Mouse (Mus musculus): ENCODE data around the gene Hps6. TPM values are rescaled to one million over a fixed set of nuclear protein-coding genes. Genes with fewer than 3 reads are reported as not detected.

Gene Hps6
- polyA plus RNA-seq, 1 experiment from 2014 or later, result 4.1 TPM

DNA sequence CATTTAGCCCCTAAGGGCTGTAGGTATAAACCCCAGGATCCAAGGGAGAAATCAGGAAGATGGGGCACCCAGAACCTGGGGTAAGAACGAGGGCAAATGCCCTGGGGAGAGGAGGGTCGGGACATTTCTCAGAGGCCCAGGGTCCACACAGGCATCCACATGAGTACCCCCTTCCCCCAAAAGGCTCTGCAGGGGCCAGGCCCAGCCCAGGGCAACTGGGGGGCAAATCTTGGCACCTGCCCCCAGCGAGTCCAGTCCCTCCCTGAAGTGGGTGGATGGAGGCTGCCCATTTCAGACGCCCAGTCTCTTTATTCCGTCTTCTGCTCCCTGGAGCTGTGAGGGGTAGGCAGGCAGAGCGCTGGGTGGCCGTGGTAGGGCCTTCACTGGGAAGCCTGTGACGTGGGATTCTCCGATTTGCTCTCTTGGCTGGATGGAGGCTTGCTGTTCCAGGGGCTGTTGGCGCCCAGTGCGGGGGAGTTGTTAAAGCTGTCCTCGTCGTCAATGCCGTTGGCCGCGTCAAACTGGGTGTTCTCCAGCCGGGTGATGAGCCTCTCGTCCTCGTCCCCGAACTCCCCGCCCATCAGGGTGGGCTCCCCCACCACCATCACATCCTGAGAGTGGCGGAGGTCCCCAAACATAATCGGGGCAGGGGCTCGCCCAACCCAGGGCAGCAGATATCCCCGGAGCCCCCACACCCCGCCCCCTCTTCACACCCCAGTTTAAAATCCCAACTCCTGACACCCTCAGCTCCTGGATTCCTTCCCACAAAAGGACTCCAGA lies 29.6 kb downstream of the Hps6 start:
- no peak overlapping the region for H3K4me2 ChIP-seq (replicated peaks; ENCODE audit: low read depth, low read length)
- H3K4me3 ChIP-seq (ENCODE audit: low read depth, low read length), result no peak overlapping the region
- H3K27me3 ChIP-seq (ENCODE audit: control insufficient read depth, insufficient read depth, low read length), result no peaks in the 10 kb centered on the region
- H3K27ac ChIP-seq (ENCODE audit: low read length), result no peak overlapping the region
- H3K36me3 ChIP-seq (ENCODE audit: control insufficient read depth, insufficient read depth, low read length), result peaks cover 58% of the 10 kb centered on the region
- no peaks in the 10 kb centered on the region for H3K9me3 ChIP-seq (ENCODE audit: control insufficient read depth, low read depth, low read length)
- peaks cover 16% of the 10 kb centered on the region for H3K4me1 ChIP-seq (ENCODE audit: control insufficient read depth, insufficient read depth, low read length)
- ATAC-seq (ENCODE audit: insufficient number of reproducible peaks, insufficient read depth, low FRiP score, low read depth), result no peak
- WGBS, result 83% methylated on average over 26 of the region's 26 CpGs
- H3K9ac ChIP-seq (replicated peaks; ENCODE audit: low read depth, low read length), result no peak overlapping the region

DNA sequence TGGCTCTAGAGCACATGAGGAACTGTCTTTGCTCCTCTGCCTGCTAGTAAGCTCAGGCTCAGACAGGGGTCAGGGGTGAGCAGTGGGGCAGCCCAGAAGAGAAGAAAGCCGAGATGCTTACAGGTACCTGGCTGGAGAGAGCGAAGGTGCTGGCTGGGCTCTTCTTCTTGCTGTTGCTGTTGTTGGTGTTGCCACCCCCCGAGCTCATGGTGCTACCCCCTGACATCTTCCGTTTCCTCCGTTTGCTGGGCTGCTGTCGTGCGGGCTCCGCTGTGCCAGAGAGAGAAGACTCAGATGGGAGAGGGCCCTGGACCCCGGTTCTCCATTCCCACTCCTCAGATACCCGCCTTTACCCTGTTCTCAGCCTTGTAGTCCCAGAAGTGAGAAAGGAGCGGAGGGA lies 30.6 kb downstream of the Hps6 start:
- ATAC-seq (ENCODE audit: insufficient number of reproducible peaks, insufficient read depth, low FRiP score, low read depth), result no peak

DNA sequence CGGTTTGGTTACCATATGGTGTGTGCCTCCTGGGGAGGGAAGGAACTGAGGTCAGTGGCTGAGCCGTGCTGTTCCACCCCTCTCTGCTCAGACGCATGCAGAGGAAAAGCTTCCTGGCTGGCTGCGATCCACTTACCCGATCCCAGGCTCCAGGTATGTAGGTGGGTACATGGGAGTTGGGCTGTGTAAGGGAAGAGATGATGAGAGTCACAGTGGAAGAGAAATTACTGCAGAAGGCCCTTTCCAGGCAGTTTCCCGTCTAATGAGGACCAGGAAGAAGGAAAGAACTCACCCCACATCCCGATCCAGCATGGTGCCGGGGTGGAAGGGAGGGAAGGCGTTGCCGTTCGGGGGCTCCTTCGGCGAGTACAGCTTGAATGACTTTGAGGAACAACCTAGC lies 32.7 kb downstream of the Hps6 start:
- no peaks in the 10 kb centered on the region for H3K9me3 ChIP-seq (ENCODE audit: control insufficient read depth, low read depth, low read length)
- H3K36me3 ChIP-seq (ENCODE audit: control insufficient read depth, insufficient read depth, low read length), result peaks cover 56% of the 10 kb centered on the region
- no peak overlapping the region for H3K4me2 ChIP-seq (replicated peaks; ENCODE audit: low read depth, low read length)

More for the DNA sequence above, 30.6 kb downstream of the Hps6 start:
- Histone ChIP-seq H3K9me3 (ENCODE audit: control insufficient read depth, low read depth, low read length) (no peaks in the 10 kb centered on the region), H3K27me3 (ENCODE audit: control insufficient read depth, insufficient read depth, low read length) (no peaks in the 10 kb centered on the region), H3K9ac (replicated peaks; ENCODE audit: low read depth, low read length) (no peak overlapping the region), H3K4me3 (ENCODE audit: low read depth, low read length) (no peak overlapping the region), H3K4me1 (ENCODE audit: control insufficient read depth, insufficient read depth, low read length) (peaks cover 17% of the 10 kb centered on the region), H3K36me3 (ENCODE audit: control insufficient read depth, insufficient read depth, low read length) (peaks cover 58% of the 10 kb centered on the region), H3K4me2 (replicated peaks; ENCODE audit: low read depth, low read length) (no peak overlapping the region), H3K27ac (ENCODE audit: low read length) (no peak overlapping the region)
- WGBS, result 93% methylated on average over 11 of the region's 11 CpGs

DNA sequence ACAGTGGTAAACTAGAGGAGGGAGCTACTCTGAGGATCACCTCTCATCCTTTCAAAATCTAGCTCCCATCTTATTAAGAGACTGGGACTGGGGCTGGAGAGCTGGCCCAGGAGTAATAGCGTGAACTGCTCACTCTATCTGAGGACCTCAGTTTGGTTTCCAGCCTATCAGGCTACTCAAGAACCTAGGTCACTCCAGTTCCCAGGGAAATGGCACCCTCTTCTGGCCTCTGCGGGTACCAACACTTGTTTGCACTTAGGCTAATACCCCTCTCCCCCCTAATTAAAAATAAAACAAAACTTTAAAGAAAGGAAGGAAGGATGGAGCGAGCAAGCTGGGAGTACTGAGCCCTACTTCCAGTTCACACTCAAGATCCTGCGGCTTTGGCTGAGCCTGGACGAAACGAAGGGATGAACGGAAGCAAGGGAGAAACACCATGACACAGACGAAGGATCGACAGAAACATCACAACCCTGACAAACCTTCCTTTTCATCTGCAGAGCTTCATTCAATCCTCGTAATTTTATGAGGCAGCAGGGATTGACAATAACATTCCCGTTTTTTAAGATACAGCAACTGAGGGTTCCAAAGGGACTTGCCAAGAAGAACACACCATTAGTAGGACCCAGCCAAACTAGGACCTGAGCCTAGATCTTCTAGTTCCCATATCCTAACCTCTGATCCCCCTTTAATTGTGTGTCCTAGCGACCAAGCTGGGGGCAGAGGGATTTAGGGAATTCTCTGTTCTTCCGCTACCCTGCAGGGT lies 33.4 kb downstream of the Hps6 start:
- no peaks in the 10 kb centered on the region for H3K9me3 ChIP-seq (ENCODE audit: control insufficient read depth, low read depth, low read length)
- WGBS, result 71% methylated on average over 13 of the region's 13 CpGs
- no peak for ATAC-seq (ENCODE audit: insufficient number of reproducible peaks, insufficient read depth, low FRiP score, low read depth)
- H3K36me3 ChIP-seq (ENCODE audit: control insufficient read depth, insufficient read depth, low read length), result peaks cover 51% of the 10 kb centered on the region
- peaks cover 37% of the 10 kb centered on the region for H3K4me1 ChIP-seq (ENCODE audit: control insufficient read depth, insufficient read depth, low read length)
- H3K4me3 ChIP-seq (ENCODE audit: low read depth, low read length), result peak overlapping the region; percentile 90
- H3K4me2 ChIP-seq (replicated peaks; ENCODE audit: low read depth, low read length), result peak overlapping the region; percentile 98
- H3K9ac ChIP-seq (replicated peaks; ENCODE audit: low read depth, low read length), result peak overlapping the region; percentile 28; the same call in 1 of the 2 replicates
- H3K27me3 ChIP-seq (ENCODE audit: control insufficient read depth, insufficient read depth, low read length), result no peaks in the 10 kb centered on the region
- peak overlapping the region; percentile 95; the same call in 1 of the 2 replicates for H3K27ac ChIP-seq (ENCODE audit: low read length)

More for the DNA sequence above, 32.7 kb downstream of the Hps6 start:
- H3K4me1 ChIP-seq (ENCODE audit: control insufficient read depth, insufficient read depth, low read length), result peaks cover 30% of the 10 kb centered on the region
- no peaks in the 10 kb centered on the region for H3K27me3 ChIP-seq (ENCODE audit: control insufficient read depth, insufficient read depth, low read length)
- no peak overlapping the region for H3K27ac ChIP-seq (ENCODE audit: low read length)
- 90% methylated on average over 13 of the region's 13 CpGs for WGBS
- no peak overlapping the region for H3K9ac ChIP-seq (replicated peaks; ENCODE audit: low read depth, low read length)
- no peak overlapping the region for H3K4me3 ChIP-seq (ENCODE audit: low read depth, low read length)
- ATAC-seq (ENCODE audit: insufficient number of reproducible peaks, insufficient read depth, low FRiP score, low read depth), result no peak

DNA sequence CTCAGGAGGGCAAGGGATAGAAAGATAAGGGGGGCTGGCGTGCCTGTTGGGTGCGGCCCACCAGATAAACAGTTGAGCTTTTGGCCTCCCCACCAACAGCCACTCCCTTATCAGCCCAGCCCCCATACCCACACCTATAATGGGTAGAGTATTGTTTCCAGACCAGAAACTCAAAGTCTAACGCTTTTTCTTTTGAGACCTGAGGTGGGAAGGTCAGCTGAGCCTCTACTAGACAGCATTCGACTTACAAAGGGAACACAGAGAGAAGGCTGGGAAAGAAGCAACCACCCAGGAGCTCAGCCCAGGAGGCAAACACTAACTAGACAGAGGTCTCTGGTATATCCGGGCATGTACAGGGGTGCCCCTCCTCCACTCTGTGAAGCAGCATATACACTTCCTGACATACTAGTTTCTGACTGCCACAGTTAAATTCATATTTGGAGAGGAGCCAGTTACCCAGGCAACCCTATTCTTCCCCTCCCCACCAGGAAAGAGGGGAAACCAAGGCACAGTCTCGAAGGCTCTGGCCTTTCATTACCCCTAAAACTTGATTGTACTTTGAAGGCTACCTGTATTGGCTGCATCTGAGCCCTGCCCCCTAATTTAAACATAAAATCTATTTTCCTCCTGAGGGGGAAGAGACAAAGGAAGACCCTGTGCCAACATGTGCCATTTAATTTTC lies 34.1 kb downstream of the Hps6 start:
- Histone ChIP-seq H3K4me3 (ENCODE audit: low read depth, low read length) (peak overlapping the region; percentile 90), H3K4me2 (replicated peaks; ENCODE audit: low read depth, low read length) (peak overlapping the region; percentile 98), H3K27me3 (ENCODE audit: control insufficient read depth, insufficient read depth, low read length) (no peaks in the 10 kb centered on the region), H3K4me1 (ENCODE audit: control insufficient read depth, insufficient read depth, low read length) (peaks cover 44% of the 10 kb centered on the region), H3K27ac (ENCODE audit: low read length) (peak overlapping the region; percentile 95; the same call in 1 of the 2 replicates), H3K36me3 (ENCODE audit: control insufficient read depth, insufficient read depth, low read length) (peaks cover 43% of the 10 kb centered on the region), H3K9me3 (ENCODE audit: control insufficient read depth, low read depth, low read length) (no peaks in the 10 kb centered on the region), H3K9ac (replicated peaks; ENCODE audit: low read depth, low read length) (peak overlapping the region; percentile 94)
- no peak for ATAC-seq (ENCODE audit: insufficient number of reproducible peaks, insufficient read depth, low FRiP score, low read depth)
- WGBS, result 15% methylated on average over 6 of the region's 6 CpGs

DNA sequence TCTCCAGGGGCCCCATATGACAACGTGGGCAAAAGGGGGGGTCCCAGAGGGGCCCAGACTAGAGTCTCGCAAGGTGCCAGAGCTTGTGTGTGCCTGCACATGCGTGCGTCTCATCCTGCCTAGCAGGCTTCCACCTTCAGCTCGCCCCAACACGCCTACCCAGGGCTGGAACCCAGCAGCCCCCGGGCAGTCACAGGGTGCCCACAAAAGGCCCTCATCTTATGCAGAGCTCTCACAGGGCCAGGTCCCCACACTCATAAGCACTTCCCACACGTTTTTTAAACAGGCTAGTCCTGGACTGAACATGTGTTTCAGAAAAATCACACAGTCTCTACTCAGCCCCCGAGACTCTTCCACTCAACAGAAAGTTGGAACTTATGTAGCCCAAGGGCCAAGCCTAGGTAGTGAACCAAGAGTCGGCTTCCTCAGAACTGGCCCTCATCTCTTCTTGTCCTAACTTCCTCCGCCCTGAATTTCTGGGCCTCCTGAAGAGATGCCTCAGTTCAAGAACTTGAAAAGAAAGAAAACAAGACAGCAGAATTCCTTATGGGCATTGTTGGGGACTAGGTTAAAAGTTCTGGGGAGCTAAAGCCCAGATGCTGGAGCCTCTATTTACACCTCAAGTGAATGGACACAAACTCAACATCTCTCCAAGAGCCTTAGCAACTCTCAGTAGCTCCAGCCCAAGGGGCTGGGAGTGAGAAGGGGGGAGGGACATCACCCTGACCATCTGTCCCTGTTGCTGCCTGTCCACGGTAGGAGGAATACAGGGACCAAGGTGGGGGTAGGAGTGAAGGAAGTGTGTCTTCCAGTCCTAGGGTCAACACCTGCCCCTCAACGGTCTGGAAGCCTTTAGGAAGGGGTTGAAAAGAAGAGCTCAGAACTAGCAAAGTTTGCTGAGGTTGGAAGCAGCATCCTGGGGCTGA lies 34.9 kb downstream of the Hps6 start:
- H3K9me3 ChIP-seq (ENCODE audit: control insufficient read depth, low read depth, low read length), result no peaks in the 10 kb centered on the region
- no peaks in the 10 kb centered on the region for H3K27me3 ChIP-seq (ENCODE audit: control insufficient read depth, insufficient read depth, low read length)
- 5% methylated on average over 13 of the region's 13 CpGs for WGBS
- H3K36me3 ChIP-seq (ENCODE audit: control insufficient read depth, insufficient read depth, low read length), result peaks cover 35% of the 10 kb centered on the region
- H3K27ac ChIP-seq (ENCODE audit: low read length), result peak overlapping the region; percentile 95
- peak overlapping the region; percentile 94 for H3K9ac ChIP-seq (replicated peaks; ENCODE audit: low read depth, low read length)
- H3K4me2 ChIP-seq (replicated peaks; ENCODE audit: low read depth, low read length), result peak overlapping the region; percentile 98
- peak overlapping the region; percentile 90 for H3K4me3 ChIP-seq (ENCODE audit: low read depth, low read length)
- peaks cover 52% of the 10 kb centered on the region for H3K4me1 ChIP-seq (ENCODE audit: control insufficient read depth, insufficient read depth, low read length)
- ATAC-seq (ENCODE audit: insufficient number of reproducible peaks, insufficient read depth, low FRiP score, low read depth), result no peak

DNA sequence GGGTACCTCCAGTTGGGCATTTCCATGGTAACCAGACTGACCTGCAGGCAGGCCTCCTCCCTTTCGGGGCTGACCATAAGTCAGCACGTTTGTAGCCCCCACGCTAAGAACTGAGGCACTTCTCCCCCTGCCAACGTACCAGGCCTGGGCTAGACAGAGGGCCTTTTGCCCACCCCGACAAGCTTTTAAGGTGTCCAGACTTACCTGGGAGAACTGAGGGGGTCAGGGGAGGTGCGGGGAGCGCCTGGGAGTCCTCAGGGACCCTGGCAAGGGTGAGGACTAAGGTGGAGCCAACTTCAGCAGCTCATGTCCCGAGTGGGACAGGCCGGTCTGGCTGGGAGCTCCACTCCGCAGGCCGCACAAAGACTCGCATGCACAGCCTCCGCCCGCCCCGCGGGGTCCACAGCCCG lies 35.5 kb downstream of the Hps6 start:
- Histone ChIP-seq H3K27me3 (ENCODE audit: control insufficient read depth, insufficient read depth, low read length) (no peaks in the 10 kb centered on the region), H3K4me1 (ENCODE audit: control insufficient read depth, insufficient read depth, low read length) (peaks cover 59% of the 10 kb centered on the region), H3K27ac (ENCODE audit: low read length) (peak overlapping the region; percentile 95), H3K4me3 (ENCODE audit: low read depth, low read length) (peak overlapping the region; percentile 90), H3K4me2 (replicated peaks; ENCODE audit: low read depth, low read length) (peak overlapping the region; percentile 98), H3K9ac (replicated peaks; ENCODE audit: low read depth, low read length) (peak overlapping the region; percentile 94), H3K9me3 (ENCODE audit: control insufficient read depth, low read depth, low read length) (no peaks in the 10 kb centered on the region), H3K36me3 (ENCODE audit: control insufficient read depth, insufficient read depth, low read length) (peaks cover 29% of the 10 kb centered on the region)
- peak; percentile 5; the same call in 1 of the 2 replicates for ATAC-seq (ENCODE audit: insufficient number of reproducible peaks, insufficient read depth, low FRiP score, low read depth)
- WGBS, result 2% methylated on average over 14 of the region's 17 CpGs
